Mouse (Mus musculus): ENCODE data around the gene Meioc.
"Not testable (repeated sequence)": the region's sequence is repeated elsewhere in the genome, so short reads cannot be mapped to it uniquely, and the experiment has no call there.

The Meioc gene

GRCm38 (mm10) chr11:102665637-102666435 lies 2.3 kb downstream of the Meioc start:
- no peak for DNase-seq (ENCODE audit: low spot score)

- DNase-seq (ENCODE audit: low spot score), result peak; percentile 86
Measured at GRCm38 (mm10) chr11:102690162-102690561, 26.6 kb downstream of the Meioc start.

GRCm38 (mm10) chr11:102695289-102695688 lies 31.8 kb downstream of the Meioc start:
- no peak for DNase-seq (ENCODE audit: low spot score)

- peak; percentile 86 for DNase-seq (ENCODE audit: low spot score)
Measured at GRCm38 (mm10) chr11:102697338-102698017, 34.0 kb downstream of the Meioc start, which contains the start of gene Ccdc43. TSS of gene Ccdc43 (minus strand) at chr11:102697782.

- no peak for DNase-seq (ENCODE audit: low spot score)
Measured at GRCm38 (mm10) chr11:102698018-102698476, 34.5 kb downstream of the Meioc start.

GRCm38 (mm10) chr11:102702206-102702605 lies 38.7 kb downstream of the Meioc start:
- not testable (repeated sequence) for DNase-seq (ENCODE audit: low spot score)

GRCm38 (mm10) chr11:102712411-102712810 lies 48.9 kb downstream of the Meioc start:
- DNase-seq (ENCODE audit: low spot score), result no peak

GRCm38 (mm10) chr11:102714578-102714977 lies 51.1 kb downstream of the Meioc start:
- not testable (repeated sequence) for DNase-seq (ENCODE audit: low spot score)

GRCm38 (mm10) chr11:102716135-102716534 lies 52.6 kb downstream of the Meioc start:
- no peak for DNase-seq (ENCODE audit: low spot score)

- DNase-seq (ENCODE audit: low spot score), result peak; percentile 34
Measured at GRCm38 (mm10) chr11:102725574-102725973, 62.1 kb downstream of the Meioc start.

- DNase-seq (ENCODE audit: low spot score), result peak; percentile 66
Measured at GRCm38 (mm10) chr11:102728614-102729013, 65.1 kb downstream of the Meioc start.

GRCm38 (mm10) chr11:102729835-102730234 lies 66.3 kb downstream of the Meioc start:
- no peak for DNase-seq (ENCODE audit: low spot score)

- no peak for DNase-seq (ENCODE audit: low spot score)
Measured at GRCm38 (mm10) chr11:102731366-102731765, 67.8 kb downstream of the Meioc start.

Measured in embryo, embryonic 10 days (tissue).